Mouse (Mus musculus): ENCODE results near the gene H2-Eb1. TPM values are rescaled to one million over a fixed set of nuclear protein-coding genes. Genes with fewer than 3 reads are reported as not detected.

H2-Eb1 gene
- polyA plus RNA-seq (2014; fragmentation: Nextera tagmentation; extraction: Ambion mirVana), result 4.1 and 4.7 TPM in 2 replicates

GRCm38 (mm10) chr17:34305380-34306030, at the start of gene H2-Eb1:
Gene H2-Eb1 (plus strand): TSS chr17:34305867.
- Histone ChIP-seq H3K4me1 (ENCODE audit: control insufficient read depth, insufficient read depth, low read length) (no peaks in the 10 kb centered on the region; the same call in 1 of the 2 replicates), H3K9ac (ENCODE audit: low read depth, low read length) (no peak within 1 kb of the TSS), H3K9me3 (ENCODE audit: control insufficient read depth, low read length) (no peaks in the 10 kb centered on the region), H3K27ac (replicated peaks; ENCODE audit: low read depth, low read length) (no peak within 1 kb of the TSS), H3K27me3 (replicated peaks; ENCODE audit: control insufficient read depth, insufficient read depth, low read length) (no peaks in the 10 kb centered on the region), H3K4me2 (ENCODE audit: low read depth, low read length) (no peak within 1 kb of the TSS), H3K36me3 (ENCODE audit: control insufficient read depth, insufficient read depth, low read length) (no peaks in the 10 kb centered on the region), H3K4me3 (ENCODE audit: low read depth, low read length) (no peak within 1 kb of the TSS)
- ATAC-seq (ENCODE audit: low read depth) (peak; percentile 89), DNase-seq (ENCODE audit: low spot score) (peak; percentile 90)

- no peaks in the 10 kb centered on the region for H3K36me3 ChIP-seq (ENCODE audit: control insufficient read depth, insufficient read depth, low read length)
- H3K4me3 ChIP-seq (ENCODE audit: low read depth, low read length), result no peak overlapping the region
- H3K9me3 ChIP-seq (ENCODE audit: control insufficient read depth, low read length), result no peaks in the 10 kb centered on the region
- H3K4me2 ChIP-seq (ENCODE audit: low read depth, low read length), result no peak overlapping the region
- 0 out of 2 replicates have a peak, but pooled peaks cover 3% of the 10 kb centered on the region for H3K4me1 ChIP-seq (ENCODE audit: control insufficient read depth, insufficient read depth, low read length)
- H3K9ac ChIP-seq (ENCODE audit: low read depth, low read length), result no peak overlapping the region
- 75% methylated on average over 5 of the region's 5 CpGs for WGBS
- no peaks in the 10 kb centered on the region for H3K27me3 ChIP-seq (replicated peaks; ENCODE audit: control insufficient read depth, insufficient read depth, low read length)
- no peak for DNase-seq (ENCODE audit: low spot score)
- ATAC-seq (ENCODE audit: low read depth), result no peak
- H3K27ac ChIP-seq (replicated peaks; ENCODE audit: low read depth, low read length), result no peak overlapping the region
Observed at GRCm38 (mm10) chr17:34256501-34256900, 49.2 kb upstream of the H2-Eb1 start.

- 71% methylated on average over 11 of the region's 11 CpGs for WGBS
- Histone ChIP-seq H3K4me3 (ENCODE audit: low read depth, low read length) (no peak within 1 kb of the TSS), H3K27me3 (replicated peaks; ENCODE audit: control insufficient read depth, insufficient read depth, low read length) (no peaks in the 10 kb centered on the region; the same call in 1 of the 2 replicates), H3K9ac (ENCODE audit: low read depth, low read length) (no peak within 1 kb of the TSS), H3K4me1 (ENCODE audit: control insufficient read depth, insufficient read depth, low read length) (0 out of 2 replicates have a peak, but pooled peaks cover 3% of the 10 kb centered on the region), H3K4me2 (ENCODE audit: low read depth, low read length) (no peak within 1 kb of the TSS), H3K36me3 (ENCODE audit: control insufficient read depth, insufficient read depth, low read length) (no peaks in the 10 kb centered on the region), H3K9me3 (ENCODE audit: control insufficient read depth, low read length) (no peaks in the 10 kb centered on the region), H3K27ac (replicated peaks; ENCODE audit: low read depth, low read length) (no peak within 1 kb of the TSS)
- ATAC-seq (ENCODE audit: low read depth) (no peak), DNase-seq (ENCODE audit: low spot score) (peak; percentile 50)
Observed at GRCm38 (mm10) chr17:34257594-34258375, 47.9 kb upstream of the H2-Eb1 start, which contains the start of gene H2-Ab1. Gene H2-Ab1 (plus strand): TSS chr17:34257689.

GRCm38 (mm10) chr17:34260551-34260950, 45.1 kb upstream of the H2-Eb1 start:
- Histone ChIP-seq H3K9me3 (ENCODE audit: control insufficient read depth, low read length) (no peaks in the 10 kb centered on the region), H3K27ac (replicated peaks; ENCODE audit: low read depth, low read length) (no peak overlapping the region), H3K36me3 (ENCODE audit: control insufficient read depth, insufficient read depth, low read length) (no peaks in the 10 kb centered on the region), H3K4me1 (ENCODE audit: control insufficient read depth, insufficient read depth, low read length) (peaks cover 10% of the 10 kb centered on the region), H3K27me3 (replicated peaks; ENCODE audit: control insufficient read depth, insufficient read depth, low read length) (peaks cover 25% of the 10 kb centered on the region), H3K4me2 (ENCODE audit: low read depth, low read length) (no peak overlapping the region), H3K9ac (ENCODE audit: low read depth, low read length) (no peak overlapping the region), H3K4me3 (ENCODE audit: low read depth, low read length) (no peak overlapping the region)
- ATAC-seq (ENCODE audit: low read depth) (peak; percentile 41; the same call in 1 of the 2 replicates), DNase-seq (ENCODE audit: low spot score) (peak; percentile 81)
- WGBS, result 52% methylated on average over 5 of the region's 5 CpGs

- H3K27me3 ChIP-seq (replicated peaks; ENCODE audit: control insufficient read depth, insufficient read depth, low read length), result peaks cover 26% of the 10 kb centered on the region
- no peaks in the 10 kb centered on the region for H3K9me3 ChIP-seq (ENCODE audit: control insufficient read depth, low read length)
- WGBS, result 31% methylated on average over 4 of the region's 4 CpGs
- no peak overlapping the region for H3K27ac ChIP-seq (replicated peaks; ENCODE audit: low read depth, low read length)
- no peak overlapping the region for H3K4me3 ChIP-seq (ENCODE audit: low read depth, low read length)
- H3K36me3 ChIP-seq (ENCODE audit: control insufficient read depth, insufficient read depth, low read length), result no peaks in the 10 kb centered on the region
- peak; percentile 80 for DNase-seq (ENCODE audit: low spot score)
- H3K4me1 ChIP-seq (ENCODE audit: control insufficient read depth, insufficient read depth, low read length), result peaks cover 10% of the 10 kb centered on the region
- no peak overlapping the region for H3K4me2 ChIP-seq (ENCODE audit: low read depth, low read length)
- no peak overlapping the region for H3K9ac ChIP-seq (ENCODE audit: low read depth, low read length)
- ATAC-seq (ENCODE audit: low read depth), result peak; percentile 42; the same call in 1 of the 2 replicates
Observed at GRCm38 (mm10) chr17:34261502-34261901, 44.2 kb upstream of the H2-Eb1 start.

- Histone ChIP-seq H3K36me3 (ENCODE audit: control insufficient read depth, insufficient read depth, low read length) (no peaks in the 10 kb centered on the region), H3K4me3 (ENCODE audit: low read depth, low read length) (peak overlapping the region; percentile 50), H3K4me2 (ENCODE audit: low read depth, low read length) (peak overlapping the region; percentile 94), H3K4me1 (ENCODE audit: control insufficient read depth, insufficient read depth, low read length) (peaks cover 10% of the 10 kb centered on the region), H3K9ac (ENCODE audit: low read depth, low read length) (peak overlapping the region; percentile 46; the same call in 1 of the 2 replicates), H3K27ac (replicated peaks; ENCODE audit: low read depth, low read length) (no peak overlapping the region), H3K9me3 (ENCODE audit: control insufficient read depth, low read length) (no peaks in the 10 kb centered on the region), H3K27me3 (replicated peaks; ENCODE audit: control insufficient read depth, insufficient read depth, low read length) (peaks cover 26% of the 10 kb centered on the region)
- ATAC-seq (ENCODE audit: low read depth) (peak; percentile 88), DNase-seq (ENCODE audit: low spot score) (peak; percentile 88)
- WGBS, result 2% methylated on average over 8 of the region's 8 CpGs
Observed at GRCm38 (mm10) chr17:34263068-34263467, 42.6 kb upstream of the H2-Eb1 start.

- peak overlapping the region; percentile 50 for H3K4me3 ChIP-seq (ENCODE audit: low read depth, low read length)
- H3K4me1 ChIP-seq (ENCODE audit: control insufficient read depth, insufficient read depth, low read length), result peaks cover 10% of the 10 kb centered on the region
- H3K36me3 ChIP-seq (ENCODE audit: control insufficient read depth, insufficient read depth, low read length), result no peaks in the 10 kb centered on the region
- ATAC-seq (ENCODE audit: low read depth) (no peak), DNase-seq (ENCODE audit: low spot score) (peak; percentile 19)
- peaks cover 26% of the 10 kb centered on the region for H3K27me3 ChIP-seq (replicated peaks; ENCODE audit: control insufficient read depth, insufficient read depth, low read length)
- no peaks in the 10 kb centered on the region for H3K9me3 ChIP-seq (ENCODE audit: control insufficient read depth, low read length)
- H3K27ac ChIP-seq (replicated peaks; ENCODE audit: low read depth, low read length), result no peak overlapping the region
- H3K4me2 ChIP-seq (ENCODE audit: low read depth, low read length), result peak overlapping the region; percentile 94
- WGBS, result 5% methylated on average over 14 of the region's 14 CpGs
- H3K9ac ChIP-seq (ENCODE audit: low read depth, low read length), result peak overlapping the region; percentile 20; the same call in 1 of the 2 replicates
Observed at GRCm38 (mm10) chr17:34263811-34264371, 41.8 kb upstream of the H2-Eb1 start.

- H3K4me1 ChIP-seq (ENCODE audit: control insufficient read depth, insufficient read depth, low read length), result peaks cover 10% of the 10 kb centered on the region
- WGBS, result 1% methylated on average over 80 of the region's 93 CpGs
- H3K27ac ChIP-seq (replicated peaks; ENCODE audit: low read depth, low read length), result no peak overlapping the region
- peak overlapping the region; percentile 50 for H3K4me3 ChIP-seq (ENCODE audit: low read depth, low read length)
- H3K9ac ChIP-seq (ENCODE audit: low read depth, low read length), result peak overlapping the region; percentile 62
- peaks cover 26% of the 10 kb centered on the region for H3K27me3 ChIP-seq (replicated peaks; ENCODE audit: control insufficient read depth, insufficient read depth, low read length)
- no peaks in the 10 kb centered on the region for H3K9me3 ChIP-seq (ENCODE audit: control insufficient read depth, low read length)
- no peaks in the 10 kb centered on the region for H3K36me3 ChIP-seq (ENCODE audit: control insufficient read depth, insufficient read depth, low read length)
- DNase-seq (ENCODE audit: low spot score) (peak; percentile 17), ATAC-seq (ENCODE audit: low read depth) (no peak)
- H3K4me2 ChIP-seq (ENCODE audit: low read depth, low read length), result peak overlapping the region; percentile 94
Observed at GRCm38 (mm10) chr17:34264452-34265351, 41.0 kb upstream of the H2-Eb1 start.
